Mouse (Mus musculus): ENCODE data around the gene Zmynd12. TPM values are rescaled to one million over a fixed set of nuclear protein-coding genes. Genes with fewer than 3 reads are reported as not detected.

Gene Zmynd12
- polyA plus RNA-seq, 1 experiment from 2014 or later = 0.13 TPM

Other genes with a start within 250 kb of the Zmynd12 start
- gene Zfp691, start 248.6 kb upstream of the Zmynd12 start, polyA plus RNA-seq (2015; fragmentation: Nextera tagmentation; extraction: Ambion mirVana) = 8.5 and 9.5 TPM in 2 replicates
- 11.5 and 16.0 TPM in 2 replicates for gene Ermap, start 232.8 kb upstream of the Zmynd12 start, polyA plus RNA-seq (2015; fragmentation: Nextera tagmentation; extraction: Ambion mirVana)
- 124 and 135 TPM in 2 replicates for gene Svbp, start 227.5 kb upstream of the Zmynd12 start, polyA plus RNA-seq (2015; fragmentation: Nextera tagmentation; extraction: Ambion mirVana)
- not detected in 2 replicates for gene Tmem269, start 204.6 kb upstream of the Zmynd12 start, polyA plus RNA-seq (2015; fragmentation: Nextera tagmentation; extraction: Ambion mirVana)
- 26.4 and 27.3 TPM in 2 replicates for gene AU022252, start 190.1 kb upstream of the Zmynd12 start, polyA plus RNA-seq (2015; fragmentation: Nextera tagmentation; extraction: Ambion mirVana)
- gene P3h1, start 189.9 kb upstream of the Zmynd12 start, polyA plus RNA-seq (2015; fragmentation: Nextera tagmentation; extraction: Ambion mirVana) = 32.7 and 35.5 TPM in 2 replicates
- gene Cldn19, start 167.4 kb upstream of the Zmynd12 start, polyA plus RNA-seq (2015; fragmentation: Nextera tagmentation; extraction: Ambion mirVana) = not detected in 2 replicates
- gene Ybx1, start 128.2 kb upstream of the Zmynd12 start, polyA plus RNA-seq (2015; fragmentation: Nextera tagmentation; extraction: Ambion mirVana) = 536 TPM in 2 replicates
- gene Ppih, start 102.3 kb upstream of the Zmynd12 start, polyA plus RNA-seq (2015; fragmentation: Nextera tagmentation; extraction: Ambion mirVana) = 50.7 and 60.6 TPM in 2 replicates
- gene Ccdc30, start 7.3 kb upstream of the Zmynd12 start, polyA plus RNA-seq (2015; fragmentation: Nextera tagmentation; extraction: Ambion mirVana) = 1.9 and 2.9 TPM in 2 replicates
- 28.0 and 28.9 TPM in 2 replicates for gene Ppcs, start 394 bp upstream of the Zmynd12 start, polyA plus RNA-seq (2015; fragmentation: Nextera tagmentation; extraction: Ambion mirVana)
- 4.1 and 4.4 TPM in 2 replicates for gene Rimkla, start 69.8 kb downstream of the Zmynd12 start, polyA plus RNA-seq (2015; fragmentation: Nextera tagmentation; extraction: Ambion mirVana)
- gene Foxj3, start 114.2 kb downstream of the Zmynd12 start, polyA plus RNA-seq (2015; fragmentation: Nextera tagmentation; extraction: Ambion mirVana) = 19.1 and 19.5 TPM in 2 replicates
- gene Frg2f1, start 116.7 kb downstream of the Zmynd12 start, polyA plus RNA-seq (2015; fragmentation: Nextera tagmentation; extraction: Ambion mirVana) = 2.9 and 5.6 TPM in 2 replicates
- not detected in 2 replicates for gene Guca2a, start 214.9 kb downstream of the Zmynd12 start, polyA plus RNA-seq (2015; fragmentation: Nextera tagmentation; extraction: Ambion mirVana)
- not detected in 2 replicates for gene Guca2b, start 236.1 kb downstream of the Zmynd12 start, polyA plus RNA-seq (2015; fragmentation: Nextera tagmentation; extraction: Ambion mirVana)